Mouse (Mus musculus) kidney, adult 2 months (tissue): Measurements from ENCODE around the gene Arl5c. TPM values are rescaled to one million over a fixed set of nuclear protein-coding genes. Genes with fewer than 3 reads are reported as not detected.

Experiments
- DNase-seq: peaks from one replicate; pipeline ENCODE4 v3.0.0; 2021
- H3K27ac ChIP-seq: fragments of 200-500 bp; 2 replicates; pipeline ENCODE4 v1.5.1; 2012; ENCODE audit warnings: low read depth, low read length, control low read depth, inconsistent platforms; ENCODE audit not compliant: insufficient read depth
- H3K27me3 ChIP-seq: fragments of 200-500 bp; replicated peaks from 2 replicates; pipeline ENCODE4 v1.6.1; 2012; ENCODE audit warnings: mild to moderate bottlenecking, moderate library complexity, low read length, inconsistent platforms; ENCODE audit not compliant: control insufficient read depth, insufficient read depth
- H3K36me3 ChIP-seq: fragments of 200-500 bp; 2 replicates; pipeline ENCODE4 v1.6.1; 2012; ENCODE audit warnings: mild to moderate bottlenecking, moderate library complexity, low read length, inconsistent platforms; ENCODE audit not compliant: control insufficient read depth, insufficient read depth
- H3K4me1 ChIP-seq: fragments of 200-500 bp; 2 replicates; pipeline ENCODE4 v1.6.1; 2011; ENCODE audit warnings: low read length; ENCODE audit not compliant: control insufficient read depth, insufficient read depth
- H3K4me3 ChIP-seq: fragments of 200-500 bp; 2 replicates; pipeline ENCODE4 v1.5.1; 2011; ENCODE audit warnings: mild to moderate bottlenecking, low read depth, low read length, control low read depth; ENCODE audit not compliant: insufficient read depth
- CTCF ChIP-seq: fragments of 200-500 bp; conservative IDR thresholded peaks from 2 replicates; pipeline ENCODE4 v1.5.1; 2011; ENCODE audit warnings: low read depth, mild to moderate bottlenecking, control low read depth, low read length, moderate library complexity, mixed read lengths; ENCODE audit not compliant: insufficient read depth, insufficient read length
- POLR2A ChIP-seq: fragments of 200-500 bp; IDR thresholded peaks from one replicate; pipeline ENCODE4 v1.6.1; 2011; ENCODE audit warnings: low read depth, low read length, control low read depth
- WGBS: fragments of 180-500 bp; shearing (Covaris S2); methylation state at CpG from one replicate; pipeline ENCODE4 v1.1.7; 2018; 5-methylcytosine and 5-hydroxymethylcytosine counted together
- polyA plus RNA-seq: library from polyadenylated mRNA; depleted of rRNA; stranded (reverse); fragments of >200 nt; gene quantifications from 2 replicates; pipeline ENCODE4 v1.2.3, GENCODE M21; 2012

Gene Arl5c
- polyA plus RNA-seq, 1 experiment = 2.8 TPM

DNA sequence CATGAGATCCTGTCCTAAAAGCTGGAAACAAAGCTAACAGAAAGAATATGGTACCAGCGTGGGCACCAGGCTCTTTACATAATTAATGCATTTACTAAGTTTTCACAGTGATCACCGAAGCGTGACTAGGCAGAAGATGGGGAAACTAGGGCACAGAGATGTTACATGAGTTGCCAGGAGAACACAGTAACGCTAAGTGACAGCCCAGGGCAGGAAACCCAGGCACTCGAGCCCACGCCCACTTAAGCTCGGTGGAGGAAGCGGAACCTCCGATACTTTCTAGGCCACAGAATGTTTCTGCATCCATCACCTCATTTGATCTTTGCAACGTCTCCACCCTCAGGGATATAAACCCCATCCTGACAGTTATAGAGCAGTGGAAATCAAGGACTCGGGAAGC, 12.1 kb upstream of the Arl5c start:
- no peak overlapping the region for H3K4me3 ChIP-seq
- H3K27ac ChIP-seq = no peak overlapping the region
- no peak for TF ChIP-seq CTCF
- TF ChIP-seq POLR2A = no peak
- no peaks in the 10 kb centered on the region for H3K36me3 ChIP-seq
- H3K4me1 ChIP-seq = no peaks in the 10 kb centered on the region
- DNase-seq = no peak
- WGBS = 75% methylated on average over 11 of the region's 11 CpGs
- H3K27me3 ChIP-seq = no peaks in the 10 kb centered on the region

DNA sequence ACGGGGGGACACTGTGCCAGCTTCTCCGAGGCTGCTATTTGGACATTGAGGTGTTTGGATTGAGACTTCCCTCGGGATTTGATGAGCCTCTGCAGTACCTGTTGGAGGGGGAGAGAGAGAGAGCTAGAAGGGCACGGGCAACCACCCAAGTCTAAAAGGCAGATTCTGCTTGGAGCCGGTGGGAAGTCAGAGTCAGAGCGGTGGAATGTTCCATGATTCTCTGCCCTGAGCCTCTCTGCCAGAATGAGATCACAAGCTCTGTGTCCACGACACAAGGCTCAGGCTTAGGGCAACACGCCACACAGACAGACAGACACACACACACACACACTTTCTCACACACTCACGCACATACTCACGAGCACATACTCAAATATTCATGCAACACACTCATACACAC, 9.7 kb upstream of the Arl5c start:
- Histone ChIP-seq H3K4me1 (no peaks in the 10 kb centered on the region), H3K27me3 (no peaks in the 10 kb centered on the region), H3K36me3 (no peaks in the 10 kb centered on the region), H3K27ac (no peak overlapping the region), H3K4me3 (no peak overlapping the region)
- no peak for TF ChIP-seq POLR2A
- TF ChIP-seq CTCF = no peak
- DNase-seq = no peak
- WGBS = 83% methylated on average over 10 of the region's 10 CpGs

DNA sequence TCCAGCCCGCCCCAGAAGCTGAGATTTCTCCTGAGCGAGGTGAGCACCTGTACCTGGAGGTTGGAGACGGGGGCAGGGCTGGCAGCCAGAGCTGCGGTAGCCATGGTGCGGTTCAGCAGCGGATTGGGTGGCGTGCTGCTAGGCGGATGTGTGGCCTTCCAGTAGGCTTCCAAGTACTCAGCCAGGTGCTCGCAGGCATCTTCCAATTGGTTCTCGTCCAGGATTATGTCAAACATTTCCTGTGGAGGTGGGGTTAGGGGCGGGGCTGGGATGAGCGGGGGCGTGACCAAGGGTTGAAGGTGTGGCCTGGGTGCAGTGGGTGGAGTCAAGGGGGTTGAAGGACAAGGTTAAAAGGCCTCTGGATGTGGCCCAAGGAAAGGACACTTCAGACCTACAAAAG, 9.1 kb upstream of the Arl5c start:
- TF ChIP-seq CTCF = no peak
- TF ChIP-seq POLR2A = no peak
- no peak overlapping the region for H3K27ac ChIP-seq
- DNase-seq = no peak
- no peaks in the 10 kb centered on the region for H3K36me3 ChIP-seq
- no peaks in the 10 kb centered on the region for H3K27me3 ChIP-seq
- H3K4me1 ChIP-seq = no peaks in the 10 kb centered on the region
- 77% methylated on average over 13 of the region's 13 CpGs for WGBS
- H3K4me3 ChIP-seq = no peak overlapping the region

DNA sequence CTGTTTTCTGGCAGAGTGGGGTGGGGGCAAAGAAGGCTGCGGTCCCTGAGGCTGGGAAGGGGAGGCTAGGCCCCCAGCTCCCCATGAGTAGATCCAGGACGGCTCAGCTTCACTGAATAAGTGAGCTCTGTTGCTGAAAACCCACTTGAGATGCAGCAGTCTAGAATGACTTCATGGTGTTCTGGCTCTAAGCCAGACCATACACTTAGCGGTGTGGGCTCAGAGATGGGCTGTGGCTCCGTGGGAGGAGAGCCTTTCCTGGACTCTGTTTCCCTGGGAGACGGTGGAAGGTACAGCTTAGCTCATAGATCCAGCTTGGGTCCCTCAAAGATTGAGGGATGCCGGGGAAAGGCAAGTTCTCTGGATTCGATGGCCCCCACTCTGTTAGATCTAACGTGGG, 8.2 kb upstream of the Arl5c start:
- Histone ChIP-seq H3K4me3 (no peak overlapping the region), H3K4me1 (no peaks in the 10 kb centered on the region), H3K27ac (no peak overlapping the region), H3K27me3 (no peaks in the 10 kb centered on the region), H3K36me3 (no peaks in the 10 kb centered on the region)
- DNase-seq = no peak
- 84% methylated on average over 8 of the region's 8 CpGs for WGBS
- TF ChIP-seq CTCF (no peak), POLR2A (no peak)

DNA sequence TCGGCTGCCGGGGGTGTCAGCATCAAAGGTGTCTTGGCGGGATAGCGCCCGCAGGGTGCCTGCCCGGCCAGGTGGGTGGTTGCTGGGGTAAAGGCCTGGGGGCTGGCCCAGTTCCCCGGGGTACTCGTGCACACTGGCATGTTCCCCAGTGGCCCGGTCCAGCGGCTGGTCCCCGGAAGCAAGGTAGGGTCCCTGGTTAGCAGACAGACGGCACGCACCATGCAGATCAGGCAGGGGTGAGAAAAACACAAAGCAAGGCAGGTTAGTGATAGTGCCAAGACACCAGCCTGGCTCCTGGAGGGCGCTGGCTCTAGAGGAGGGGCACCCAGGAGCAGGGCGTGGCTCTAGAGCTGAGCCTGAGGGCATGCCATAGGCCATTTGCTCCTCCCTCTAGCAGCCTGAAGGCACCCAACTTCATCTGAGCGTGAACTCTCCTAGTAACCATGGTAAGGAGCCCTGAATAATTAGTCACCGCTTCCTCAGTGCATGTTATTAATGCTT, 7.2 kb upstream of the Arl5c start:
- Histone ChIP-seq H3K27me3 (no peaks in the 10 kb centered on the region), H3K4me1 (no peaks in the 10 kb centered on the region), H3K27ac (no peak overlapping the region), H3K36me3 (no peaks in the 10 kb centered on the region), H3K4me3 (no peak overlapping the region)
- 53% methylated on average over 17 of the region's 17 CpGs for WGBS
- TF ChIP-seq POLR2A (no peak), CTCF (no peak)
- DNase-seq = no peak

DNA sequence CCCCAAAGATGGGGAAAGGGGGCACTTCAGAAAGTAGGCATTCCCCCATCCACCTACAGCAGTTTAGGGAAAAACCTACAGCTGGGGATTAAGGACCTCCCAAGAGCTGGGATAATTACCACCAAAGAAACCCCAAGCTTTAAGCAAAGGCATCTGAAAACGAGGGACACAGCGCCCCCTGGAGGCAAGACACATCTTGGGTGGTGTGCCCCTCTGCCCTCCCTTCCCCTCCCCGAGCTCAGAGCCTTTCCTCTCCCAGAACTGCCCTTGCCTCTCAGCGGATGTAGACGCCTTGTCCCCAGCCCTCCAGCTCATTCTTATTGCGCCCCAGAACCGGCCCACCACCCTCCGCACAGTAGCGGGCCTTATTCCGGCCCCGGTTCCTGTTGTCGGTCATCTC, 6.6 kb upstream of the Arl5c start:
- H3K27ac ChIP-seq = no peak overlapping the region
- peak; percentile 58 for DNase-seq
- no peak for TF ChIP-seq POLR2A
- TF ChIP-seq CTCF = peak; percentile 79
- no peaks in the 10 kb centered on the region for H3K27me3 ChIP-seq
- no peaks in the 10 kb centered on the region for H3K4me1 ChIP-seq
- H3K4me3 ChIP-seq = no peak overlapping the region
- no peaks in the 10 kb centered on the region for H3K36me3 ChIP-seq
- WGBS = 49% methylated on average over 12 of the region's 12 CpGs

DNA sequence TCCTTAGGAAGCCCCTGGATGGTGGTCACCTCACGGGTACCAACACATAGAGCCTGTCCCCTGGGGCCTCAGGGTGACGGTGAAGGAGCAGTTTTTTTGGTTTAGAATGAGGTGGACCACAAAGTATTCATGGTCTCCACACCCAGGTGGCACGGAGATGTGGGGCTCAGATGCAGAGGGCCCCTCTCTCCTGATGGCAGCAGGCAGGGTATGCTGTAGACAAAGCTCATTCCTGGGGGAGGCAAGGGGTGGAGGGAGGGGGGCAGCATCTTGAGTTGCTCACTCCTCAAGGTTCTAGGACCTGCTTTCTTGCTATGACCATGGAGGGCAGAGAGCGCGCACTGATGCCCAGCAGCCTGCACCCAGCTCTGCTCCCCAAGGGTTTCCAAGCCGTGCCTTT, 6.0 kb upstream of the Arl5c start:
- TF ChIP-seq POLR2A (no peak), CTCF (no peak)
- H3K4me3 ChIP-seq = no peak overlapping the region
- H3K27ac ChIP-seq = no peak overlapping the region
- WGBS = 81% methylated on average over 6 of the region's 6 CpGs
- H3K4me1 ChIP-seq = no peaks in the 10 kb centered on the region
- DNase-seq = no peak
- no peaks in the 10 kb centered on the region for H3K27me3 ChIP-seq
- no peaks in the 10 kb centered on the region for H3K36me3 ChIP-seq

DNA sequence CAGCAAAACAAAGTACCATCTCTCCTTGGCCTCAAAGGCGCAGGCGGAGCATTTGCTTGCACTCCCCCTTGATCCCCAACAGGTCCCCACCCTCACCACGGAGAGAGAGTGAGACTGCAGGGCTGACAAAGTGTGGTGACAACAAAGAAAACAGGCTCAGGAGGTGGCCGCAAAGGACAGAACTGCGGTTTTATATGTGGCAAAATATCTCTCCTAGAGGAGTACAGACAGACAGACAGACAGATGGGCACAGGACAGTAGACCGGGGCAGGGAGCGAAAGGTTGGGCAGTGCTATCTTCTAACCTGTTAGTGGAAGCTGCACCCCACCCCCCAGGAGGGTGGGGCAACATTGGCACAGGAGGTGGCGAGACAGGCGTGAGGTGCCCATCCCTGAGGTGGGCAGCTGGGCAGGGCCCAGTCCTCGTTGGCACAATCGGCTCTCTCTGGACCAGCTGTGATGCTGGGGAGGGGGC, 5.4 kb upstream of the Arl5c start:
- DNase-seq = no peak
- H3K4me1 ChIP-seq = no peaks in the 10 kb centered on the region
- H3K27ac ChIP-seq = no peak overlapping the region
- no peak overlapping the region for H3K4me3 ChIP-seq
- TF ChIP-seq CTCF = no peak
- no peak for TF ChIP-seq POLR2A
- WGBS = 48% methylated on average over 11 of the region's 11 CpGs
- no peaks in the 10 kb centered on the region for H3K27me3 ChIP-seq
- no peaks in the 10 kb centered on the region for H3K36me3 ChIP-seq
